Mouse (Mus musculus) forebrain, embryonic 10.5 days (tissue): ENCODE measurements at regions not wholly inside any gene's neighbourhood (a gene's known extent, or its start where the extent isn't known, plus 50 kb on each side); places are given as distances from the start of the nearest gene placed in this dataset.

Experiments
- DNase-seq: peaks from one replicate; pipeline ENCODE4 v3.0.0-alpha.2; 2017; ENCODE audit warnings: low spot score; ENCODE audit errors: extremely low spot score
- H3K27ac ChIP-seq: fragments of 300-500 bp; sonication (generic); 2 replicates; pipeline ENCODE4 v1.5.1; 2016; ENCODE audit warnings: mild to moderate bottlenecking
- H3K27me3 ChIP-seq: fragments of 300-500 bp; sonication (generic); 2 replicates; pipeline ENCODE4 v1.6.1; 2016; ENCODE audit warnings: mild to moderate bottlenecking; ENCODE audit not compliant: poor library complexity, severe bottlenecking
- H3K36me3 ChIP-seq: fragments of 300-500 bp; sonication (generic); replicated peaks from 2 replicates; pipeline ENCODE4 v1.6.1; 2016; ENCODE audit warnings: mild to moderate bottlenecking, moderate library complexity
- H3K4me1 ChIP-seq: fragments of 300-500 bp; sonication (generic); 2 replicates; pipeline ENCODE4 v1.6.1; 2016
- H3K4me3 ChIP-seq: fragments of 300-500 bp; sonication (generic); 2 replicates; pipeline ENCODE4 v1.5.1; 2016; ENCODE audit warnings: mild to moderate bottlenecking, moderate library complexity
- H3K9me3 ChIP-seq: fragments of 300-500 bp; sonication (generic); 2 replicates; pipeline ENCODE4 v1.6.1; 2016; ENCODE audit warnings: mild to moderate bottlenecking, moderate library complexity
- WGBS: fragments of 180-500 bp; shearing (Covaris S2); methylation state at CpG from one replicate; pipeline ENCODE4 v1.1.7; 2016; 5-methylcytosine and 5-hydroxymethylcytosine counted together

DNA sequence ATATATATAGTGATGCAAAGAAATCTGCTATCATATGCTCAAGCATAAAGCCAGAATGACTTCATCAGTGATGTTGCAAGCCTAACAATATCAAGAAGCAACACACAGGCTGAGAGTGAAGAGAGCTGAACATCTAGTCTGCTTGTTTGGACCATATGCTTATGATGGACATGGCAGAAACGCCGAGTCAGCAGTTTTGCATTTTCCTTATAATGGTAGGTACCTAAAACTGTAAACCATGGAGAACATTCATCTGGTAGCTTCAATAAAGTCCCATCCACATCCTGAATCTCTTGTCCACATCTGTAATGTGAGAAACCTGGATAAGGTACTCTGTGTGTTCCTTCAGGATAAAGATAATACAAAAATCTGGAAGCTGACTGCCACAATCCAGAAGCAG lies 57.3 kb upstream of the Dgkg start:
- Histone ChIP-seq H3K9me3 (no peaks in the 10 kb centered on the region), H3K4me3 (no peak overlapping the region), H3K36me3 (no peaks in the 10 kb centered on the region), H3K27me3 (no peaks in the 10 kb centered on the region), H3K27ac (no peak overlapping the region), H3K4me1 (no peaks in the 10 kb centered on the region)
- 89% methylated on average over 2 of the region's 2 CpGs for WGBS
- no peak for DNase-seq

GRCm38 (mm10) chr16:22708768-22709167 lies 51.7 kb upstream of the Dgkg start:
- DNase-seq: no peak
- no peaks in the 10 kb centered on the region for H3K27me3 ChIP-seq
- no peaks in the 10 kb centered on the region for H3K36me3 ChIP-seq
- no peak overlapping the region for H3K4me3 ChIP-seq
- H3K4me1 ChIP-seq: no peaks in the 10 kb centered on the region
- 67% methylated on average over 9 of the region's 9 CpGs for WGBS
- no peaks in the 10 kb centered on the region for H3K9me3 ChIP-seq
- no peak overlapping the region for H3K27ac ChIP-seq
